Mouse (Mus musculus): ENCODE results near the gene Igll1. TPM values are rescaled to one million over a fixed set of nuclear protein-coding genes. Genes with fewer than 3 reads are reported as not detected.
A peak's percentile ranks its signal among the peaks of the same experiment; 100 is the strongest.
"Not testable (repeated sequence)": the region's sequence is repeated elsewhere in the genome, so short reads cannot be mapped to it uniquely, and the experiment has no call there.

The Igll1 gene
- polyA plus RNA-seq, 1 experiment from 2014 or later, result 0.61 TPM

DNA sequence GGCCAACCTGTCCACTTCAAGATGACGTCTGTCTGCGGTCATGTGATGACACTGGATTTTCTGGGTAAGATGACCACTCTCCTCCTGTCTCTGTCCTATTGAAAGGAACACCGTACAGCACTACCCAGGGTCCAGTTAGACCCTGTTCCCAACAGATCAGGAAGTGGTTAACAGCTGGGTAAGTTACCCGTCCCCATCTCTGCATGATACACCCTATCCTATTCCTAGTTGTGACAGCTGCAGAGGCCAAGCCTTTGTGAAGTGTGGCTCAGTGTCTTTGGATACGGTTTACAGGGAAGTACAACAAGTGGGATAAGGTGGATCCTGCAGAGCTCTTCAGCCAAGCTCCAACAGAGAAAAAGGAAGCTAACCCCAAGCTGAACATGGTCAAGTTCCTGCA, 15.2 kb upstream of the Igll1 start:
- H3K9me3 ChIP-seq (replicated peaks), result peaks cover 7% of the 10 kb centered on the region; the same call in 1 of the 2 replicates
- ATAC-seq (replicated peaks; ENCODE audit: low FRiP score), result no peak
- H3K4me3 ChIP-seq (replicated peaks), result no peak overlapping the region
- H3K4me1 ChIP-seq, result no peaks in the 10 kb centered on the region
- WGBS, result 92% methylated on average over 5 of the region's 5 CpGs
- H3K36me3 ChIP-seq, result peaks cover 88% of the 10 kb centered on the region
- no peak overlapping the region for H3K4me2 ChIP-seq
- no peak overlapping the region for H3K27ac ChIP-seq
- H3K9ac ChIP-seq, result no peak overlapping the region
- H3K27me3 ChIP-seq, result no peaks in the 10 kb centered on the region

DNA sequence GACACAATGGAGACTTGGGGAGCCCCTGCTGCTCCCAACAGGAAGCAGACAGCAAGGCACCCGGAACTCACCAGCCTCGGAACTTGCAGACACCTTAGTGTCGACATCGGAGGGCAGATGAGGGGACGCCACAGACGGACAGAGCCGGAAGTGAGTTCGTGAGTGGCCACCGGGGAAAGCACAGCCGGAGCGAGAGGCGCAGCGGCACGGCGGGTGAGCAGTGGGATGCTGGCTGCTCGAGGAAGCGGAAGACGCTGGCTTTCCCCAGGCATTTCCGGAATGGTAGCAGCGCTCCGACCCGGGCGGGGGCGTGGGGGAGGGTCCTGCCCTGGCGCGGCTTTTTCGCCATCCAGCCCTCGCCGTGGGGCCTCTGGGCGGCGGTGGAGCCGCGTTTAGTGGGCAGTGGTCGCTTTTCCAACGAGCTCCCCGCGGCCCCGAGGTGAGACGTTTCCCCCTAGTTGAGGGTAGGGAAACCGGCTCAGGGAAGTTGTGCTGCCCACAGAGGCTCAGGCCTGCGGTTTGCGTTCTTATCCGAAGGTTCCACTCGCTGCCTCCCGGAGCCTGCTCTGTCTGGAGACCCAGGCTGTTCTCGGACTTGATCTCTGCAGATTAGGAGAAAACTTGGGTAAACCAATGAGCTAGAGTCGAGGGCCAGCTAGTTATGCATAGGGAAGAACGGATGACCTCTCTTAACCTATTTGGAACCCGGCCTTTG, 7.0 kb upstream of the Igll1 start, which contains the start of the genes Top3b and Vpreb1:
Gene Top3b (plus strand): TSS at position 120 of the 715 bp plus-strand sequence.
Gene Vpreb1 (minus strand): TSS at position 227 of the 715 bp plus-strand sequence.
- Histone ChIP-seq H3K36me3 (peaks cover 8% of the 10 kb centered on the region), H3K27me3 (no peaks in the 10 kb centered on the region), H3K4me3 (replicated peaks) (peak within 1 kb of the TSS; percentile 66), H3K4me2 (peak within 1 kb of the TSS; percentile 71), H3K4me1 (peaks cover 13% of the 10 kb centered on the region), H3K27ac (peak within 1 kb of the TSS; percentile 95), H3K9ac (peak within 1 kb of the TSS; percentile 90), H3K9me3 (replicated peaks) (peaks cover 1% of the 10 kb centered on the region; the same call in 1 of the 2 replicates)
- peak; percentile 98 for ATAC-seq (replicated peaks; ENCODE audit: low FRiP score)
- under 1% methylated on average over 49 of the region's 49 CpGs for whole genome bisulfite sequencing

DNA sequence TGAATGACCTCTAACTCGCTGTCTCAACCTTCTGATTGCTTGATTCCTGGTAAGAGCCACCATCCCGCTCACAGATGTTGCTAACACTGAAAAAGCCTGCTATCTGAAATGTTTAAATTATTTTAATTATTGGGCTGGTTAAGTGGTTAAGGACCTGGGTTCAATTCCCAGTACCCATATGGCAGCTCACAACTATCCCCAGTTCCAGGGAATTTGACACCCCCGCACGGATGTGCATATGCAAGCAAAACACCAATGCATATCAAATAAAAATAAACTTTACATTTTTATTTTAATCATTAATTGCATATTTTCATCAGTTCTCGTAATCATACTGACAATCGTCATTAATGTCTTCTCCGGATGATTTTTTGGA, 6.4 kb upstream of the Igll1 start:
- peak; percentile 34; the same call in 1 of the 2 replicates for ATAC-seq (replicated peaks; ENCODE audit: low FRiP score)
- no peaks in the 10 kb centered on the region for H3K27me3 ChIP-seq
- H3K4me1 ChIP-seq, result peaks cover 13% of the 10 kb centered on the region
- WGBS, result 35% methylated on average over 7 of the region's 7 CpGs
- peak overlapping the region; percentile 95 for H3K27ac ChIP-seq
- H3K9ac ChIP-seq, result peak overlapping the region; percentile 90
- peak overlapping the region; percentile 71 for H3K4me2 ChIP-seq
- H3K4me3 ChIP-seq (replicated peaks), result peak overlapping the region; percentile 66
- no peaks in the 10 kb centered on the region for H3K9me3 ChIP-seq (replicated peaks)
- H3K36me3 ChIP-seq, result peaks cover 4% of the 10 kb centered on the region

DNA sequence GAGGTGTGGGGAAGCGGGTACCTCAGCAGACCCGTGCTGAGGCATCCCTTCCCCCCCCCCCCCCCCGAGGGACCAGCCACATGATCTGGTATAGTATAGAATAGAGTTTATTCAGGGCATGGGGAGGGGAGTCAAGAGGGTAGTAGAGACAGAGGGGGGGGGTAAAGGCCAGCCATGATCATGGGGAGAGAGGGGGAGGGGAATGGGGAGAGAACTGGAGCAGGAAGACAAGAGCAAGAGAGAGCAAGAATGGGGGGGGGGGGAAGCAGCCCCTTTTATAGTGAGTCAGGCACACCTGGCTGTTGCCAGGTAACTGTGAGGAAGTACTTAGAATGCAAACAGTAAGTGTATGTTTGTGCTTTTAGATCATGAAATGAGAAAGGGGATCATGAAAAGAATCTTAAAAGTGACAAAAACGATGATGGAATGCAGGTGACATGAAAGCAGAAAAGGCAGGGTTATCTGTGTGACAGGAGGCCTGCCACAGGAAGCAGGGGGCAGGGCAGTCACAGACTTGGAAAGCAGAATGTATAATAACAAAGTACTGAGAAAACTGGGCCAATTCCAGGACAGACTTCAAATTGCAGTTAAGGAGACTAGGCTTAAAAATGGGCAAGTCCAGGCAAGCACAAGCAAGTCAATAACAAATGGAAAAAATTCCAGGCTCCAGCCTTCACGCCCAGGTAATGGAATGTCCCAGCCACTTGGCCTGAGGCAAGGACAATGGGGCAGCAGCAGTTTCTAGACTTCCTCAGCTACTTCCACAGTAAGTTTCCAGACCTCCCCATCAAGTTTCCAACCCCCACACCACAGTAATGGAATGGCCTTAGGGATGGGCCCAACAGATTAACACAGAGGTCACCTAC, 2.1 kb upstream of the Igll1 start:
- Histone ChIP-seq H3K27me3 (no peaks in the 10 kb centered on the region), H3K4me1 (0 out of 2 replicates have a peak, but pooled peaks cover 3% of the 10 kb centered on the region), H3K4me2 (no peak overlapping the region), H3K9ac (no peak overlapping the region), H3K36me3 (no peaks in the 10 kb centered on the region), H3K4me3 (replicated peaks) (no peak overlapping the region), H3K27ac (0 out of 2 replicates have a peak overlapping the region, but pooled peaks have one; percentile 37), H3K9me3 (replicated peaks) (no peaks in the 10 kb centered on the region)
- 54% methylated on average over 4 of the region's 5 CpGs for WGBS
- no peak for ATAC-seq (replicated peaks; ENCODE audit: low FRiP score)

DNA sequence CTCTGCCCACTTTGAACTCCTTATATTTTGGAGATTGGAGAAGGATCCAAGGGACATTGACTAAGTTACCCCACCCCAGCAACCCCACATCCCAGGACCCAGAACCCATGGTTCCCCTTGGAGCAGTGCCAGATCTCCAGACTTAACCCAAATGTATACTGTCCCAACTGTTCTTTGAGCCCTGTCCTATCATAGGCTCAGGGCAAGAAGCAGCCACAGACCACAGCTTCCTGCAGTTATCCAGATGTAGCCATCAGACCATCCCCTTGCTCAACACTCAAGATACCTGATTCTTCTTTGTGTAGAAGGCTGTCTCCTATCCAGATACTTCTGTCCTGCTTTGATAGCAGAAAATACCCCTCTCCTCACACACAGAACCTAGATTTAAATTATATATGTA, 1.4 kb upstream of the Igll1 start:
- Histone ChIP-seq H3K27me3 (no peaks in the 10 kb centered on the region), H3K4me1 (0 out of 2 replicates have a peak, but pooled peaks cover 2% of the 10 kb centered on the region), H3K9me3 (replicated peaks) (no peaks in the 10 kb centered on the region), H3K4me3 (replicated peaks) (no peak overlapping the region), H3K27ac (no peak overlapping the region), H3K4me2 (no peak overlapping the region), H3K36me3 (no peaks in the 10 kb centered on the region), H3K9ac (no peak overlapping the region)
- no peak for ATAC-seq (replicated peaks; ENCODE audit: low FRiP score)

GRCm38 (mm10) chr16:16862288-16862687, 1.5 kb downstream of the Igll1 start:
- WGBS, result 71% methylated on average over 3 of the region's 3 CpGs
- Histone ChIP-seq H3K27me3 (no peaks in the 10 kb centered on the region), H3K4me1 (no peaks in the 10 kb centered on the region), H3K36me3 (no peaks in the 10 kb centered on the region), H3K27ac (no peak overlapping the region), H3K4me3 (replicated peaks) (no peak overlapping the region), H3K9me3 (replicated peaks) (no peaks in the 10 kb centered on the region), H3K9ac (no peak overlapping the region), H3K4me2 (no peak overlapping the region)
- no peak for ATAC-seq (replicated peaks; ENCODE audit: low FRiP score)

DNA sequence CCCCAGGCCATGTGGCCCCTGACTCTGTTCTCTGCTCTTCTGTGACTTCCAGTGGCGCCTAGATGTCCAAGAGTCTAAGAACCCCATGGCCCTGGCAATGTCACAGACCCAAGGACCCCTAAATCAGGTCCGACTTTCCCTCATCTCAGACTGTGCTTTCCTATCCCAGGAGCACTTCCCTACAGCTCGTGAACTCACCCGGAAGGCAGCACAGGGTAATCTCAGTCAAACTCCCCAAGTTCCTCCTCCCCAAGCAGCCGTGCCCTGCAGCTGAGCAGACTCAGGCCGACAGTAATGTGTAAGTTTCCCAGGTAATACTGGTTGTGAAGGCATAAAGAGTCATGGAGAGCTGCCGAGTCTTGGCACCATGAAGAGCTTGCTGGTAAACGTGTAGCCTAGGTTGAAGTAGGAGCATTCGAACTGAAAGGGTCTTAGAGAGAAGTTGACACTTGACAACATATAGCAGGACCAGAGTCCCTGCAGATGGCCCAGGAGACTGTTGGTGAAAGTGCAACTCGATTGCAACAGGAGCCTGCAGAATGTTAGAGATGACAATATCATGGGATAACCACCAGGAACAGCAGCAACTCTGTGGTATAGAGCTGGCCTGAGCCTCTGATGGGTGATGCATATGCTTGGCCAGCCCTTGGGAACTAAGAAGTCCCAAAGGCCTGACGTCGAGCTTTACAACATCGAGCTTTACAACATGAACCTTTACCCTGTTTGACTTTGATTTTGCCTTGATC, 6.9 kb downstream of the Igll1 start:
- no peaks in the 10 kb centered on the region for H3K4me1 ChIP-seq
- WGBS, result 72% methylated on average over 13 of the region's 13 CpGs
- no peak overlapping the region for H3K4me3 ChIP-seq (replicated peaks)
- no peak overlapping the region for H3K27ac ChIP-seq
- H3K4me2 ChIP-seq, result no peak overlapping the region
- no peaks in the 10 kb centered on the region for H3K9me3 ChIP-seq (replicated peaks)
- no peaks in the 10 kb centered on the region for H3K36me3 ChIP-seq
- no peak for ATAC-seq (replicated peaks; ENCODE audit: low FRiP score)
- no peaks in the 10 kb centered on the region for H3K27me3 ChIP-seq
- H3K9ac ChIP-seq, result no peak overlapping the region

DNA sequence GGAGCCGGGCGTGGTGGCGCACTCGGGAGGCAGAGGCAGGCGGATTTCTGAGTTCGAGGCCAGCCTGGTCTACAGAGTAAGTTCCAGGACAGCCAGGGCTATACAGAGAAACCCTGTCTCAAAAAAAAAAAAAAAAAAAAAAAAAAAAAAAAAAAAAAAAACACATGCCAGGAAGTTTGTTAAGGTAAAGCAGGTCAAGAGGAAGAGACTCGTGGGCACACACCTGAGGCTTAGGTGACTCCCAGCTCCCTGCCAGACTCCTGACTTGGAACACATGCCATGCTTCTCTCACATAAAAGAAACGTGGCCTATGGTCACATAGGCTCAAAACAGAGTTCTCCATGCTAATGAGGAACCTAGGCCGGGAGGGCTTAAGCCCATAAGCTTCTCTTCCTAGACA, 7.7 kb downstream of the Igll1 start:
- H3K4me2 ChIP-seq; ATAC-seq (replicated peaks; ENCODE audit: low FRiP score); H3K27me3 ChIP-seq; H3K4me3 ChIP-seq (replicated peaks); H3K4me1 ChIP-seq; H3K27ac ChIP-seq; H3K9me3 ChIP-seq (replicated peaks); H3K9ac ChIP-seq; H3K36me3 ChIP-seq: not testable (repeated sequence)
- 86% methylated on average over 9 of the region's 9 CpGs for WGBS

- Histone ChIP-seq H3K9me3 (replicated peaks) (no peaks in the 10 kb centered on the region), H3K27me3 (no peaks in the 10 kb centered on the region), H3K4me1 (no peaks in the 10 kb centered on the region), H3K27ac (no peak overlapping the region), H3K4me2 (no peak overlapping the region), H3K36me3 (no peaks in the 10 kb centered on the region), H3K4me3 (replicated peaks) (no peak overlapping the region), H3K9ac (no peak overlapping the region)
- 92% methylated on average over 1 of the region's 1 CpGs for WGBS
- ATAC-seq (replicated peaks; ENCODE audit: low FRiP score), result no peak
Observed at GRCm38 (mm10) chr16:16855541-16855940, 8.2 kb downstream of the Igll1 start.

- H3K9me3 ChIP-seq (replicated peaks), result no peaks in the 10 kb centered on the region
- WGBS, result 40% methylated on average over 6 of the region's 6 CpGs
- H3K4me2 ChIP-seq, result no peak overlapping the region
- ATAC-seq (replicated peaks; ENCODE audit: low FRiP score), result no peak
- H3K36me3 ChIP-seq, result no peaks in the 10 kb centered on the region
- no peak overlapping the region for H3K4me3 ChIP-seq (replicated peaks)
- H3K9ac ChIP-seq, result no peak overlapping the region
- H3K4me1 ChIP-seq, result no peaks in the 10 kb centered on the region
- H3K27me3 ChIP-seq, result no peaks in the 10 kb centered on the region
- H3K27ac ChIP-seq, result no peak overlapping the region
Observed at GRCm38 (mm10) chr16:16854836-16855235, 8.9 kb downstream of the Igll1 start.

DNA sequence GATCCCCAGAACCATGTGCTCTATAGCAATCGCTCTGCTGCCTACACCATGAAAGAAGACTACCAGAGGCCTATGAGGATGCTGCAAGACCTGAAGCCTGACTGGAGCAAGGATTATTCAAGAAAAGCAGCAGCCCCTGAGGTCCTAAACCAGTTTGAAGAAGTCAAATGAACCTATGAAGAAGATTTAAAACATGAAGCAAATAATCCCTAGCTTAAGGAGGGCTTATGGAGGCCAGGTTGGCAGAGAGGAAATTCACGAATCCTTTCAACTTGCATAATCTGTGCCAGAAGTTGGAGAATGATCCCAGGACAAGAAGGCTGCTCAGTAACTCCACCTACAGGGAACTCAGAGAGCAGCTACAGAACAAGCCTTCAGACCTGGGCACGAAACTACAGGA, 11.4 kb downstream of the Igll1 start:
- H3K9me3 ChIP-seq (replicated peaks), result no peaks in the 10 kb centered on the region
- no peak overlapping the region for H3K4me2 ChIP-seq
- no peak overlapping the region for H3K9ac ChIP-seq
- no peaks in the 10 kb centered on the region for H3K36me3 ChIP-seq
- WGBS, result 86% methylated on average over 3 of the region's 3 CpGs
- no peaks in the 10 kb centered on the region for H3K27me3 ChIP-seq
- no peak overlapping the region for H3K4me3 ChIP-seq (replicated peaks)
- no peak overlapping the region for H3K27ac ChIP-seq
- no peak for ATAC-seq (replicated peaks; ENCODE audit: low FRiP score)
- H3K4me1 ChIP-seq, result no peaks in the 10 kb centered on the region

DNA sequence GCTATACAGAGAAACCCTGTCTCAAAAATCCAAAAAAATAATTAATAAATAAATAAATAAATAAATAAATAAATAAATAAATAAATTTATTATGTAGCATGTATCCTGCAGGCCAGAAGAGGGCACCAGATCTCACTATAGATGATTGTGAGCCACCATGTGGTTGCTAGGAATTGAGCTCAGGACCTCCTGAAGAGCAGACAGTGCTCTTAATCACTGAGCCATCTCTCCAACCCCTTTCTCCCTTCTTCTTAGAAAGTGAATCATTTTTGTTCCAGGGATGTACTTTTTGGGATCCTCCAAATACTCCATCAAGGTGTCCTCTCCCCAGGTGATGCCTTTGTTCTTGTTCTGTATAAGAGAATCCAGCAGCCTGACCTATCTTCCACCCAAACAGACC, 14.6 kb downstream of the Igll1 start:
- H3K4me3 ChIP-seq (replicated peaks), result no peak overlapping the region
- H3K27me3 ChIP-seq, result no peaks in the 10 kb centered on the region
- no peak overlapping the region for H3K9ac ChIP-seq
- ATAC-seq (replicated peaks; ENCODE audit: low FRiP score), result no peak
- H3K9me3 ChIP-seq (replicated peaks), result no peaks in the 10 kb centered on the region
- H3K36me3 ChIP-seq, result no peaks in the 10 kb centered on the region
- no peaks in the 10 kb centered on the region for H3K4me1 ChIP-seq
- no peak overlapping the region for H3K27ac ChIP-seq
- no peak overlapping the region for H3K4me2 ChIP-seq
